Mouse (Mus musculus) left cerebral cortex, adult 18-20 months (tissue): ENCODE measurements around the gene Gm10065. TPM values are rescaled to one million over a fixed set of nuclear protein-coding genes. Genes with fewer than 3 reads are reported as not detected.
A peak's percentile ranks its signal among the peaks of the same experiment; 100 is the strongest.
"Not testable (repeated sequence)": the region's sequence is repeated elsewhere in the genome, so short reads cannot be mapped to it uniquely, and the experiment has no call there.

Experiments
- DNase-seq, 2 experiments: peaks; one replicate each; pipeline ENCODE4 v3.0.0; 2021 to 2022; ENCODE audit warnings: low spot score in 2 of 2, mixed read lengths in 1 of 2
- long read RNA-seq, 2 experiments: library from polyadenylated mRNA; stranded (forward); transcript quantifications; one replicate each; pipeline ENCODE4 v2.0.0; 2021
- total RNA-seq, 2 experiments: library from RNA; stranded (reverse); gene quantifications; 2 replicates each; pipeline ENCODE4 v1.2.3; 2021

The Gm10065 gene
- total RNA-seq, result not detected
- long read RNA-seq, experiment 1, result 0 reads
- long read RNA-seq, experiment 2, result 0 reads

- peak; percentile 78 to 82 for DNase-seq
These were observed at the start of gene Gm10065, which contains the start of gene Zkscan4 for GRCm38 (mm10) chr13:21478759-21479670. Gene Gm10065, minus strand, starts transcription at chr13:21479441. Gene Zkscan4, plus strand, starts transcription at chr13:21478907.

- DNase-seq, result peak; percentile 67 to 80
These were observed 27.0 kb upstream of the Gm10065 start for GRCm38 (mm10) chr13:21506221-21506649.

GRCm38 (mm10) chr13:21502296-21502695, 23.1 kb upstream of the Gm10065 start:
- no peak for DNase-seq

DNA sequence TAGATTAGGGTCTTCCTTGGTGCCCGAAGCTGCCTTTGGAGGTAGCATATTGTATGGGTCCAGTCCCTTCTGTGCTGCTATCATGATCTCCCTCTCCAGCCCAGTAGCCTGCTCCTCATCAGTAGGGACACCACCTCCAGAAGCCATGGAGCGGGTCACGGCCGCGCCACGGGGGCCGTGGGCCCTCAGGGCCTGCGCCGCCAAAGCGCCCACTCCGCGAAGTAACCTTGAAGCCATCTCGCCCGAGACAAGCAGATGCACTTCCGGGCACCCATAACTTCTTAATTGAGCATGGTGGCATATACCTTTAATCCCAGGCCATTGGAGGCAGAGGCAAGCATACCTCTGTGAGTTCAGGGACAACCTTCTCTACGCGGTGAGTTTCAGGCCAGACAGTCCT, 21.9 kb upstream of the Gm10065 start, which contains the start of gene Gm11273:
Gm11273 (minus strand) TSS at position 237 of the 400 bp plus-strand sequence.
- not testable (repeated sequence) for DNase-seq

DNA sequence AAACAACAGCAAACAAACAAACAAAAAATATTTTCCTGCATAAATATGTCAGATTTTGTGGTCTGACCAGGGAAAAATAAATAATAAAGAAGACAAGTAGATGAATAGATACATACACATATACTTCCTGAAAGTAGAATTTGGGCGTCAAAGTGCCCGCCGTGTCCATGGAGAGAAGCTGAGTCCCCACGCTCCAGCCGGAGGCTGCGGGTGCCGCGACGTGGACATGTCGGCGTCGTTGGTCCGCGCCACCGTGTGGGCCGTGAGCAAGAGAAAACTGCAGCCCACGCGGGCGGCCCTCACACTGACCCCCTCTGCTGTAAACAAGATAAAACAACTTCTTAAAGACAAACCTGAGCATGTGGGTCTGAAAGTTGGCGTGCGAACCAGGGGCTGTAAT, 15.8 kb upstream of the Gm10065 start, which contains the start of gene AK157302:
AK157302 (plus strand) TSS at position 144 of the 400 bp plus-strand sequence.
- DNase-seq, result no peak

- DNase-seq, result no peak
These were observed 13.6 kb upstream of the Gm10065 start for GRCm38 (mm10) chr13:21492847-21493246.

DNA sequence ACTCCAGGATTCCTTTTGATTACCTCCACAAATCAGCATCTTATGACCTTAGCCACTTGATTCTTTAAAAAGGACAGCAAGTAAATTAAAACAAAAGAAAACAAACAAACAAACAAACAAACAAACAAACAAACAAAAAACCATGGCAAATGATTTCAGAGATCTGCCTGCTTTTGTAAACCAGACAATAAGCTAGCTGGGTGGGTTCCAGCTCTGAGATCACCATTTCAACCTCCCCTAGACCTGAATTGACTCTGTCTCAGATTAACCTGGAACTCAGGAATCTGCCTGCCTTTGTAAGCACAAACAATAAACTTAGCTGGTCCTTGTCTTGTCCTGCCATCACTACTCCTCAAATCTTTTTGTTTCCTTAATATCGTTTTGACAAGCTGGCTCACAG, 7.6 kb upstream of the Gm10065 start:
- DNase-seq, result no peak

GRCm38 (mm10) chr13:21472427-21472826, 6.8 kb downstream of the Gm10065 start:
- no peak for DNase-seq

GRCm38 (mm10) chr13:21469097-21469496, 10.1 kb downstream of the Gm10065 start:
- DNase-seq, result no peak

DNA sequence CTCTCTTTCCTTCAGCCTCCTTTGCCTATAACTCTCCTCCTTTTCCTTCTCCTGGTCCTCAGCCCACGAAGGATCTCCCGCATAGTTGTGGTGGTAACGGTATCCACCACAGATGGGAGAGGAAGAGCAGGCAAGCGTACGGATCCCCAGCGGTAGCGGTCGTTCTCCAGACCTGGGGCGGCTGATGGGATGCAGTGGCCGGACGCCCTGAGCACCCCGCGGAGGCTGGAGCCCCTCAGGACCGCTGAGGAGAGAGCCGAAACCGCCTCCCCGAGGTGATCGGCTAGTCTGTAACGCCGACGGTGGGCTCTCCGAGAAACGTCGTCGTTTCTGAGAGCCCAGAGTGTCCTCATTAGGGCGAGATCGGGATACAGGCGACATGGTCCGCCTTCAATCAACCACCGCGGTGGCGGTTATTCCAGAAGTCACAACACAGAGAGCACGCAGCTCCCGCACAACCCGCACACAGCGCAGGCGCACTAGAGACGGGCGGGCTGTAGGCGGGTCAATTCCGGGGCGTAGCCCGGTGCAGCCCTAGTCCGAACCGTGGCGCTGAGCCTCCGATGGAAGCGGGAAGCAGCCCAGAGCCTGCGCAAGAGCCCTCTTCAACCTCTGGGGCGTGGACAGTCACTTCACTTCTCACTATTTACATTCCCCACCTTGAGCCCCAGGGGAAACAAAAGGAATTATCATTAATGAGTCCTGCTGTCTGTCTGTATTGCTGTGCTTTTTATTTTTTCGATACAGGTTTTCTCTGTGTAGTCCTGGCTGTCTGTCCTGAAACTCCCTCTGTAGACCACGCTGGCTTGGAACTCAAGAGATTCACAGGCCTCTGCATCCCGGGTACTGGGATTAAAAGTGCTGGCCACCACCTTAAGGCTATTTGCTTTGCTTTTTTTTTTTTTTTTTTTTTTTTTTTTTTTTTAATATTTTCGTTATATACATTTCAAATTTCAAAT, 10.9 kb downstream of the Gm10065 start, which contains the start of gene Nkapl:
Nkapl (minus strand) TSS at position 449 of the 959 bp plus-strand sequence.
- DNase-seq, result peak; percentile 81

GRCm38 (mm10) chr13:21467336-21467735, 11.9 kb downstream of the Gm10065 start:
- no peak for DNase-seq

DNA sequence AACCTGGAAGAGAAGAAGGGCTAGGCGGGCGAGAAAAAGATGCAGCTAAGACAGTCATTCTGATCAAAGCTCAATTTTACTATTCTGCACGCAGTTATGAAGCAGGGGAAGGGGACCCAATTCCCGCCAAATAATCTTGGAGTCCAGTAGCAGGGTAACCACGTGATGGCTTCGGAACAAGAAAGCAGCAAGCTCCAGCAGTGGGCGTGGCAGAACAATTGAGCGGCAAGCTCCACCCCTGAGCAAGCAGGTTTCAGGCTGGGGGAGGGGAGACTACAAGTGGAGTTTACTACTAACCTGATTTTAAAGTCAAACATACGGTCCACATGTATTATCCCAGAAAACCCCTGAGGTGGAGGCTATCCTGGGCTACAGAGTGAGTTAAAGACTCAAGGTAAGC, 16.7 kb downstream of the Gm10065 start:
- DNase-seq, result not testable (repeated sequence)

DNA sequence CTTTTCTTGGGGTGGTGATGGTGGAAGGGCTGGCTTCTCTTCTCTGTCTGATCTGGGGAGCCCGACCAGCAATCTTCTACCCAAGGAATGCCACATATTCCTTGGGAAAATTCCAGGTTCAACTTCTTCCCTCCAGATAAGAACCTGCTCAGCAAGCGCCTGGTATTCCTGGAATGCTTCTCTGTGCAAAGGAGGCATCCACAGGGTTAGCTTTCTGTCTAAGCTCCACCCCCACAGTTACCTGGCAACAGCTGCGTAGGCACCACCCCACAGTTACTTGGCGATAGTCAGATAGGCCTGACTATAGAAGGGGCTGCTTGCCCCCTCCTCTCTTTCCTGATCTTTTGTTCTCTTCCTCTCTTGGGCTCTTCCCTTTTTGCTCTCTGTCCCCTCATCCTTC, 22.9 kb downstream of the Gm10065 start:
- DNase-seq, result no peak

GRCm38 (mm10) chr13:21454133-21454532, 25.1 kb downstream of the Gm10065 start:
- DNase-seq, result no peak

DNA sequence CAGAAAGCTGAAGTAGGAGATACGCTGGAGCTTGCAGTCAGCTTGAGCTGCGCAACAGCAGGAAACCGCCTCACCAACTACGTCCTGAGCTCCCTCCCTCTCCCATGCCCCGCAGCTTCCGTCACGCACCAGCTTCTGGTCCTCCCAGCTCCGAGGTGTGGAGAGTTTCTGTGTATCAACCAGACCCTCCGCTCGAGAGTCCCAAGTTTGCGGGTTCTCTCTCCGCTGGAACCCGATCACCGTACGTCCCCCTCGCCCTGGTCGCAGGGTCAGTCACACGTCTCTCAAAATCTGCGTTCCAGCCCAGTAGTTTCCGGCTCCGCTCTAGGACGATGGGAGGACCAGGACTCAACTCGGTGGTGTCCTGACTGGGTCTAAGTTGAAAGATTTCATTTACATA, 25.8 kb downstream of the Gm10065 start, which contains the start of gene Zscan26:
Zscan26 (minus strand) TSS at position 282 of the 400 bp plus-strand sequence.
- DNase-seq, result peak; percentile 83 to 87

DNA sequence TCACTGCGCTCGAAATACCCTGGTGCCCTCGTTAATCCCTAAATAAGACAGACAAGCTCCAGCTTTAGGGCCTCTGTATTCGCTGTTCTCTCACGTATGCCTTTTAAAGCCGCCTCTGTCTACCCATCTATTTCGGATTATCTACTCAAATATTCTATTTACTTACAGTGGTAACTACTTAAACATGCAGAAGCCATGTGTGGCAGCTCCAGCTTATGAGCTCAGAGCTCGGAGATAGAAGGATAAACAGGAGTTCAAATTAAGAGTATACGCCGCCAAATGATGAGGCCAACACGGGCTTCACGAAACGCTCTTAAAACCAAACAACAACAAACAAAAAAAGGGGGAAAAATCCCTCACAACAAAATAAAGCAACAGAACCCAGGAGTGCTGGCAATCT, 26.2 kb downstream of the Gm10065 start:
- DNase-seq, result no peak

DNA sequence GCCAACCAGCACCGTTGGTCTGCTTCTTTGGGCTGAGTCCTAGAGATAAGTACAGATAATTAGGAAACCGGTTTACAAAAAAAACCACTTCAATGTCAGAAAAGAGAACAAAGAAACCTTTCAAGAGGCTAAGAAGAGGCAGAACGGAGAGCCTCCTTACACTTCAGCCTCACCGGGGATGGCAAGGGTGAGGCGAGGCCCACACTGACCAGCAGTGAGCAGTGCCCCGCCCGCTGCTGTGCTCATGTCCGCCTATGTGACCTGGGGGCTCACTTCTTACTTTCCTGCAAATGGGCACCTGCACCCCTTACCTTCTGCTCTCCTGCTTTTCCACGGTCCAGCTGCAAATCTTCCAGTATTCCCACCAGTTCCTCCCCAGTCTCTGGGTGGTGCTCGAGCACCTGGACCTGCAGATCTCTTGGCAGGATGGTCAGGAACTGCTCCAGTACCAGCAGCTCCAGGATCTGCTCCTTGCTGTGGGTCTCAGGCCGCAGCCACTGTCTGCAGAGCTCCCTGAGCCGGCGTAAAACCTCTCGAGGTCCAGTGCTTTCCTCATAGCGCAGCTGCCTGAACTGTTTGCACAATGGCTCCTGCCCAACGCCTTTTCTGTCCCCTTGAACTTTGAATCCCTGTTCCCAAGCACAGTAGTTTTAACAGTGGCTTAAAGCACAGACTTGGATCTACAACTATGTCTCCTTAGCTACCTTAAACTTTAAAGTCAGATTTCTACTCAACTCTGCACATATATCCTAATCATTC, 31.2 kb downstream of the Gm10065 start:
- DNase-seq, result no peak

- DNase-seq, result no peak
These were observed 32.4 kb downstream of the Gm10065 start for GRCm38 (mm10) chr13:21446796-21447195.

DNA sequence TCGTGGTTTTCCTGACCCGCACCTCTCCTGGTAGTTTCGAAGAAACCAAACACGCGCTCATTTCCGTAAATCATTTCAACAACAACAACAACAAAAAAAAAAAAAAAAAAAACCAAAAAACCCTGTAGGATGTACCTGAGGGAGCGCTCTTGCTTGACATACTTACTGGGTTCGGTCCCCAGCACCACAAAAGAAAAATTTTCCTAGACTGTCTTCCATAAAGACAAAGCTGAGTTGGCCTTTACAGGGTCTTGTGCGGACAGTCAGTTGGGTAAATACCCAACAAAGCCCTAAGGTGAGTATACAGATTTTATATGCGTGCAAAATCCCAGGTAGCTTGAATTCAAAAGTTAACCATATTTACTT, 38.1 kb downstream of the Gm10065 start:
- no peak for DNase-seq

DNA sequence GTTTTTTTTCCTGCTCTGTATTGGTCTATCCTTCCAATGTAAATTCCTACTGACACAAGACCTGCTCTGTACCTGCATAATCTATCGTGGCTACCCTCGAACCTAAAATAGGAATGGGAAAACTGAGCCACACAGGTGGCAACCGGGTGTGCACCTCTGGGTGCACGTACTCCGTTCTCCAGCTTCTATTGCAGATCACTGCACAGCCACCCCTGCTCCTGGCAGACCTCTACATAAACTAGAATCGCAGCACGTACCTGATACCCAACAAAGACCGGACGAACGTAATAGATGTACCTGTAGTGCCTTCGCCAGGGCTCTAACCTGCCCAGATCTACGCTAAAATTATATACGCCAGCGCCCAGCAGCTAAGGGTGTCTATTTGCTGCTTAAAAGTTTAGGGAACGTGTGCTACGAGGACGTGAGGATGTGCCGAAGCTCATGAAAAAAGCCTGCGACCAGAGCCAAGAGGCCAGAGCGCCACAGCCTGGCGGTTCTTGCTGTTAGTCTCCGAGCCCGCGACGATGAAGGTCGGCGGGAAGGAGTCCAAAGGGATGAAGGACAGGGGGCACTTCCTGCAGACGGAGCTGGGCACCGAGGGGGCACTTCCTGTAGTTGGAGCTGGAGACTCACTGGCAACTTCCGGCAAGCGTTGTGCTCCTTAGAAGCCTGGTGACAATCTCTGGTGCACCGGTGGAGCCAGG, 38.6 kb downstream of the Gm10065 start, which contains the start of gene Pgbd1:
Pgbd1 (minus strand) TSS at position 556 of the 704 bp plus-strand sequence.
- peak; percentile 68 to 71 for DNase-seq
